Mouse (Mus musculus) heart, postnatal 0 days (tissue): Measurements from ENCODE around the gene Hist1h2ab. TPM values are rescaled to one million over a fixed set of nuclear protein-coding genes. Genes with fewer than 3 reads are reported as not detected.

ENCODE experiments used
- ATAC-seq: fragments of 200-750 bp; cut with Nextera tagmentation; 2 replicates; pipeline ENCODE4 v1.8.0; 2017; ENCODE audit warnings: low read depth, moderate number of reproducible peaks, moderate library complexity; ENCODE audit not compliant: insufficient read depth
- DNase-seq: peaks from one replicate; pipeline ENCODE4 v3.0.0-alpha.2; 2016; ENCODE audit warnings: low spot score
- H3K27ac ChIP-seq: fragments of 300-500 bp; sonication (generic); 2 replicates; pipeline ENCODE4 v1.5.1; 2014; ENCODE audit warnings: low read depth, mild to moderate bottlenecking
- H3K27me3 ChIP-seq: fragments of 300-500 bp; sonication (generic); 2 replicates; pipeline ENCODE4 v1.6.1; 2014; ENCODE audit warnings: low read length, mixed read lengths; ENCODE audit not compliant: control insufficient read depth, insufficient read depth
- H3K36me3 ChIP-seq: fragments of 300-500 bp; sonication (generic); replicated peaks from 2 replicates; pipeline ENCODE4 v1.6.1; 2014; ENCODE audit warnings: low read length, mixed read lengths; ENCODE audit not compliant: control insufficient read depth, insufficient read depth
- H3K4me1 ChIP-seq: fragments of 300-500 bp; sonication (generic); 2 replicates; pipeline ENCODE4 v1.6.1; 2014; ENCODE audit warnings: antibody characterized with exemption; ENCODE audit not compliant: control insufficient read depth, insufficient read depth
- H3K4me2 ChIP-seq: fragments of 300-500 bp; sonication (generic); 2 replicates; pipeline ENCODE4 v1.6.1; 2014; ENCODE audit warnings: low read depth, mild to moderate bottlenecking, low read length, moderate library complexity
- H3K4me3 ChIP-seq: fragments of 300-500 bp; sonication (generic); 2 replicates; pipeline ENCODE4 v1.5.1; 2014; ENCODE audit warnings: low read depth, low read length
- H3K9ac ChIP-seq: fragments of 300-500 bp; sonication (generic); replicated peaks from 2 replicates; pipeline ENCODE4 v1.6.1; 2014; ENCODE audit warnings: low read depth, low read length, mixed read lengths
- H3K9me3 ChIP-seq: fragments of 300-500 bp; sonication (generic); replicated peaks from 2 replicates; pipeline ENCODE4 v1.6.1; 2016; ENCODE audit warnings: low read length; ENCODE audit not compliant: control insufficient read depth
- CTCF ChIP-seq: IDR thresholded peaks from 2 replicates; pipeline ENCODE4 v1.5.1; 2016; ENCODE audit warnings: antibody characterized with exemption, control low read depth, low read depth
- EP300 ChIP-seq: IDR thresholded peaks from 2 replicates; pipeline ENCODE4 v1.6.1; 2016; ENCODE audit warnings: antibody characterized with exemption, low read depth
- WGBS: fragments of 180-500 bp; shearing (Covaris S2); extraction: QIAGEN DNeasy Blood & Tissue Kit; methylation state at CpG from one replicate; pipeline ENCODE4 v1.1.7; 2014; 5-methylcytosine and 5-hydroxymethylcytosine counted together
- polyA plus RNA-seq: library from polyadenylated mRNA; unstranded; fragments of >200 nt; fragmentation: Nextera tagmentation; extraction: Ambion mirVana; gene quantifications from 2 replicates; pipeline ENCODE4 v1.2.1, GENCODE M21; 2015
- total RNA-seq: library from RNA; depleted of rRNA; stranded (reverse); fragments of >200 nt; gene quantifications from 2 replicates; pipeline ENCODE4 v1.2.3, GENCODE M21; 2014; ENCODE audit warnings: low replicate concordance

Gene Hist1h2ab
- total and polyA plus RNA-seq, 2 experiments from 2014 or later = 5.6 to 733 TPM

GRCm38 (mm10) chr13:23724239-23724638 lies 26.7 kb upstream of the Hist1h2ab start:
- Histone ChIP-seq H3K9ac (no peak overlapping the region), H3K27ac (no peak overlapping the region), H3K4me2 (no peak overlapping the region), H3K4me1 (0 out of 2 replicates have a peak, but pooled peaks cover 8% of the 10 kb centered on the region), H3K9me3 (no peaks in the 10 kb centered on the region), H3K36me3 (no peaks in the 10 kb centered on the region), H3K4me3 (no peak overlapping the region), H3K27me3 (no peaks in the 10 kb centered on the region)
- DNase-seq (no peak), ATAC-seq (no peak)
- TF ChIP-seq EP300 = no peak
- no peak for TF ChIP-seq CTCF
- 56% methylated on average over 4 of the region's 4 CpGs for WGBS

- Histone ChIP-seq H3K36me3 (no peaks in the 10 kb centered on the region), H3K9me3 (no peaks in the 10 kb centered on the region), H3K4me1 (0 out of 2 replicates have a peak, but pooled peaks cover 8% of the 10 kb centered on the region), H3K27ac (no peak overlapping the region), H3K4me3 (no peak overlapping the region), H3K9ac (no peak overlapping the region), H3K4me2 (no peak overlapping the region), H3K27me3 (no peaks in the 10 kb centered on the region)
- DNase-seq (no peak), ATAC-seq (no peak)
- TF ChIP-seq EP300 (no peak), CTCF (no peak)
- WGBS = no CpG with 5 or more reads among the region's 1 CpGs
Observed at GRCm38 (mm10) chr13:23725213-23725612, 25.7 kb upstream of the Hist1h2ab start.

- no peak for DNase-seq
- Histone ChIP-seq H3K27ac (peak overlapping the region; percentile 30; the same call in 1 of the 2 replicates), H3K9ac (no peak overlapping the region), H3K36me3 (no peaks in the 10 kb centered on the region), H3K4me2 (no peak overlapping the region), H3K4me3 (no peak overlapping the region), H3K4me1 (0 out of 2 replicates have a peak, but pooled peaks cover 8% of the 10 kb centered on the region), H3K9me3 (no peaks in the 10 kb centered on the region), H3K27me3 (no peaks in the 10 kb centered on the region)
- no peak for ATAC-seq
- 67% methylated on average over 18 of the region's 18 CpGs for WGBS
- TF ChIP-seq EP300 (no peak), CTCF (no peak)
Observed at GRCm38 (mm10) chr13:23728472-23729191, 22.3 kb upstream of the Hist1h2ab start.

- H3K4me1 ChIP-seq = 0 out of 2 replicates have a peak, but pooled peaks cover 7% of the 10 kb centered on the region
- no peak for DNase-seq
- 84% methylated on average over 9 of the region's 9 CpGs for WGBS
- no peak for ATAC-seq
- peak overlapping the region; percentile 30; the same call in 1 of the 2 replicates for H3K27ac ChIP-seq
- H3K9ac ChIP-seq = no peak overlapping the region
- H3K36me3 ChIP-seq = no peaks in the 10 kb centered on the region
- H3K4me3 ChIP-seq = no peak overlapping the region
- TF ChIP-seq CTCF (no peak), EP300 (no peak)
- H3K27me3 ChIP-seq = no peaks in the 10 kb centered on the region
- H3K9me3 ChIP-seq = no peaks in the 10 kb centered on the region
- H3K4me2 ChIP-seq = no peak overlapping the region
Observed at GRCm38 (mm10) chr13:23729192-23729525, 21.8 kb upstream of the Hist1h2ab start.

- 89% methylated on average over 5 of the region's 5 CpGs for WGBS
- Histone ChIP-seq H3K27me3 (no peaks in the 10 kb centered on the region), H3K4me3 (no peak overlapping the region), H3K27ac (no peak overlapping the region), H3K4me1 (0 out of 2 replicates have a peak, but pooled peaks cover 4% of the 10 kb centered on the region), H3K36me3 (no peaks in the 10 kb centered on the region), H3K4me2 (no peak overlapping the region), H3K9me3 (no peaks in the 10 kb centered on the region), H3K9ac (no peak overlapping the region)
- ATAC-seq (no peak), DNase-seq (no peak)
- no peak for TF ChIP-seq EP300
- TF ChIP-seq CTCF = no peak
Observed at GRCm38 (mm10) chr13:23729706-23730105, 21.2 kb upstream of the Hist1h2ab start.
